Mouse (Mus musculus) lung, postnatal 0 days (tissue): ENCODE measurements around the gene Ptger1.

Source experiments
- CTCF ChIP-seq: IDR thresholded peaks from 2 replicates; pipeline ENCODE4 v1.5.1; 2016; ENCODE audit warnings: antibody characterized with exemption, mild to moderate bottlenecking
- EP300 ChIP-seq: IDR thresholded peaks from 2 replicates; pipeline ENCODE4 v1.6.1; 2016; ENCODE audit warnings: antibody characterized with exemption, mild to moderate bottlenecking, control low read depth

- TF ChIP-seq CTCF, result no peak
- TF ChIP-seq EP300, result no peak
Observed at GRCm38 (mm10) chr8:83632083-83632707, 34.3 kb upstream of the Ptger1 start.
